Mouse (Mus musculus) intestine, postnatal 0 days (tissue): ENCODE measurements at regions not wholly inside any gene's neighbourhood (a gene's known extent, or its start where the extent isn't known, plus 50 kb on each side); places are given as distances from the start of the nearest gene placed in this dataset.
"Not testable (repeated sequence)": the region's sequence is repeated elsewhere in the genome, so short reads cannot be mapped to it uniquely, and the experiment has no call there.

ENCODE experiments used
- ATAC-seq: fragments of 200-750 bp; cut with Nextera tagmentation; 2 replicates; pipeline ENCODE4 v1.8.0; 2017; ENCODE audit warnings: mild to moderate bottlenecking, moderate TSS enrichment, moderate library complexity
- H3K27ac ChIP-seq: fragments of 300-500 bp; sonication (generic); 2 replicates; pipeline ENCODE4 v1.5.1; 2014; ENCODE audit warnings: mild to moderate bottlenecking, low read depth, low read length, moderate library complexity
- H3K27me3 ChIP-seq: fragments of 300-500 bp; sonication (generic); replicated peaks from 2 replicates; pipeline ENCODE4 v1.6.1; 2014; ENCODE audit warnings: low read length, mixed read lengths; ENCODE audit not compliant: control insufficient read depth, insufficient read depth
- H3K36me3 ChIP-seq: fragments of 300-500 bp; sonication (generic); 2 replicates; pipeline ENCODE4 v1.6.1; 2014; ENCODE audit warnings: mild to moderate bottlenecking, moderate library complexity; ENCODE audit not compliant: control insufficient read depth, insufficient read depth
- H3K4me1 ChIP-seq: fragments of 300-500 bp; sonication (generic); replicated peaks from 2 replicates; pipeline ENCODE4 v1.6.1; 2014; ENCODE audit warnings: antibody characterized with exemption, low read length, mixed read lengths; ENCODE audit not compliant: control insufficient read depth, insufficient read depth
- H3K4me2 ChIP-seq: fragments of 300-500 bp; sonication (generic); replicated peaks from 2 replicates; pipeline ENCODE4 v1.6.1; 2014; ENCODE audit warnings: low read depth, mild to moderate bottlenecking, moderate library complexity
- H3K4me3 ChIP-seq: fragments of 300-500 bp; sonication (generic); 2 replicates; pipeline ENCODE4 v1.5.1; 2014; ENCODE audit warnings: low read depth, low read length
- H3K9ac ChIP-seq: fragments of 300-500 bp; sonication (generic); 2 replicates; pipeline ENCODE4 v1.6.1; 2014; ENCODE audit warnings: mild to moderate bottlenecking, low read depth, low read length
- H3K9me3 ChIP-seq: fragments of 300-500 bp; sonication (generic); 2 replicates; pipeline ENCODE4 v1.6.1; 2016; ENCODE audit warnings: mixed run types; ENCODE audit not compliant: control insufficient read depth
- CTCF ChIP-seq: sonication (generic); IDR thresholded peaks from 2 replicates; pipeline ENCODE4 v1.5.1; 2016; ENCODE audit warnings: low read depth, mild to moderate bottlenecking, control low read depth, antibody characterized with exemption, moderate library complexity
- WGBS: fragments of 180-500 bp; shearing (Covaris S2); extraction: QIAGEN DNeasy Blood & Tissue Kit; methylation state at CpG from one replicate; pipeline ENCODE4 v1.1.7; 2014; 5-methylcytosine and 5-hydroxymethylcytosine counted together

DNA sequence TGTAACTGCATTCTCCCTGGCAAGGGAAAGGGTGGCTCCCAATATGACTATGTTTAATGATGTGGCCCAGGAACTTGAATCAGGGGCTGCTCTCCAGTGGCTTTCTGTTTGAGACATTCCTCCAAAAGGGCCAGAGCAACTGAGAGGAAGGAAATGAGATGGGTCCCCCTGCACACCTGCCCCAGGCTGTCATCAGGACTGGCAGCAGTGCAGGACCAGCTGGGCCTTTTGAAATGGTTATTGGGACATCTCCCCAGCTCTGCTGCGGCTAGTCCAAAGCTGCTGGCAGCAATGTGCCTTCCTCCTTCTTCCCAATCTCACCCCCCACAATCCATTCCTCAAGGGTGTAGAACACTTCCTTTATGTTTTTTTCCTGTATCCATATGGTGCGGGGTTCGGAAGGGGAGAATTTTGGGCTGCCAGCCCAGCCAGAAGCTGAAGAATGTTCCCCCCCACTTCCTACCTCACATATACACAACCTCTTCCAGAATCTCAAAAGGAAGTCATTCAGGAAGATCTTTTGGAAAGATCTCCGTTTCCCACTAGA, 304.6 kb upstream of the Tbl1xr1 start:
- 76% methylated on average over 4 of the region's 4 CpGs for WGBS
- no peak for ATAC-seq
- H3K27me3 ChIP-seq, result no peaks in the 10 kb centered on the region
- no peak for TF ChIP-seq CTCF
- H3K4me2 ChIP-seq, result no peak overlapping the region
- H3K9ac ChIP-seq, result no peak overlapping the region
- H3K36me3 ChIP-seq, result no peaks in the 10 kb centered on the region
- no peaks in the 10 kb centered on the region for H3K9me3 ChIP-seq
- H3K27ac ChIP-seq, result no peak overlapping the region
- no peaks in the 10 kb centered on the region for H3K4me1 ChIP-seq
- no peak overlapping the region for H3K4me3 ChIP-seq

DNA sequence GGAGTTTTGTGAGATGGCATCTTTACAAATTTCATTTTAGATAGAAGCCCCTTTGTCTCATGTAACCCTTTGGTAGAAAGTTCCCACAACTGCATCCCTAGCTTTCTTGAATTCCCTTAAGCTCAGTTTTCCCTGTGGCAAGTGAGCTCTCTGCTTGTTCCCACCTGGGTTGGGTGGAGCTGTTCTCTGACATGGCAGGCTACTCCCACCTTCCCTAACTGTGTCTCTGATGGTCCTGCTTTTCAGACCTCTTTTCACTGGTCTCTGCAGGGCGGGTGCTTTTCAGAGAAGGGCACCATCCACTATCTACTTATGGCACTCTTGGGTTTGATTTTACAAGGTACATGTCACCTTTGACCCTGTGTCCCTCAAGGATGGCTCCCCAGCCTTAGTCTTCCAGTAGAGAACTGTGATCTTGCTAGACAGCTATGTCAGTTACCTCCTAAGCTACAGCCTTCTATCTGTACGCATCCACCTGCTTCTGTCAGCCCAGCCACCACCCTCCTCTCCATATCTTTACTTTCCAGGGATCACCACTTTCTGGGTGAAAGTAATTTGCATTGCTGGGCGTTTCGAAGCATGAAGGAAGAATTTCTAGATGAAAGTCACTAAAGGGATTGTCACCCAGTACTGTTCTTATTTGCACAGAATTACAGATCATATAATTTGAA, 302.1 kb upstream of the Tbl1xr1 start:
- no peak overlapping the region for H3K27ac ChIP-seq
- ATAC-seq, result no peak
- no peak overlapping the region for H3K4me3 ChIP-seq
- no peaks in the 10 kb centered on the region for H3K4me1 ChIP-seq
- H3K4me2 ChIP-seq, result no peak overlapping the region
- H3K9me3 ChIP-seq, result no peaks in the 10 kb centered on the region
- WGBS, result 76% methylated on average over 4 of the region's 4 CpGs
- no peak for TF ChIP-seq CTCF
- no peak overlapping the region for H3K9ac ChIP-seq
- no peaks in the 10 kb centered on the region for H3K27me3 ChIP-seq
- no peaks in the 10 kb centered on the region for H3K36me3 ChIP-seq

DNA sequence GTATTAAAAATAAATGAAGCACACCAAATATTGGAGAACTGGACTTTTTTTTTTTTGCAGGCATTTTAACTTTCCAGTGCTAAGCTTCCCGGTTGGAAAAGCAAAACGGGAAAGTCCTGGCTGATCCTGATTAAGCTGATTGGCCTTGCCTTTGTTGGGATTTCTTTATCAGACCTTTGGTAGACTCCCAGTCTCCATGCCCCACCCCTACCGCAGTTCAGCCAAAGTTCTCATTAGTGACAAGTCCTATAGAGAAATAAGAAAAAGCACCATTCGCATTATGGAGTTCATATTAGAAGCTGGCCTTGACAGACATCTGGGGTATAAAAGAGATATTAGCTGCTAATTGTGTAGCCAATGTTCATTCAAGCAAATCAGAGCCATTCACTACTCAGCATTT, 297.7 kb upstream of the Tbl1xr1 start:
- H3K4me1 ChIP-seq, result no peaks in the 10 kb centered on the region
- 66% methylated on average over 4 of the region's 4 CpGs for WGBS
- no peaks in the 10 kb centered on the region for H3K9me3 ChIP-seq
- ATAC-seq, result no peak
- H3K4me3 ChIP-seq, result no peak overlapping the region
- H3K36me3 ChIP-seq, result no peaks in the 10 kb centered on the region
- no peak overlapping the region for H3K27ac ChIP-seq
- no peak for TF ChIP-seq CTCF
- H3K4me2 ChIP-seq, result no peak overlapping the region
- no peak overlapping the region for H3K9ac ChIP-seq
- no peaks in the 10 kb centered on the region for H3K27me3 ChIP-seq

DNA sequence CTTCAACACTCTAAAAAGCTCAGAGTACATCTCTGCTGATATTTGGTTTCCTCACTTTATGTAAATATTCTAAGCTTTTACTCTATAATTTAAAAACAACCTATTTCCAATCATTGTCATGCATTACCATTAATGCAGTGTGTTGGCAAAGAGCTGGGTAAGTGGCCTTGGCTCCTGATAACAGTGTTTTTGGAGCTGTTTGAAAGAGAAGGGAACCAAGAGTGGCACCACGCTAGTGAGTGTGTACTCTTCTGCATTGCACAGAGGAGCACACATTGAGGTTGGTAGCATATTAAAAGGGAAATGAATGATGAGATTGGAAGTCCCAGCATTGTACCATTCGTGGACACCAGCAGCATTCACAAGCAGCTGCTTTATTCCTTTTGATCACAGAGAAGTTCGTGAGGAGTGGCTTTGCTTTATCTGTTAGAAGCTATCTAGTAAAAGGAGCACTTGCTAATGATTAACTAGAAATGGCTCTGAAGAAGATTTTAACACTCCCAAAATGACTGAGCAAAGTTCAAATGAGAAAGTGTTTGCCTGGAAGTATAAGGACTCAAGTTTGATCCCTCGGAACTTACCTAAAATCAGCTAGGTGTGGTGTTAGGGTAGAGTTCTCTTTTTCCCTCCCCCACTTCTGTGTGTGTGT, 284.3 kb upstream of the Tbl1xr1 start:
- H3K4me2 ChIP-seq, result no peak overlapping the region
- H3K36me3 ChIP-seq, result no peaks in the 10 kb centered on the region
- H3K27me3 ChIP-seq, result no peaks in the 10 kb centered on the region
- no peak for ATAC-seq
- 37% methylated on average over 4 of the region's 4 CpGs for WGBS
- H3K27ac ChIP-seq, result no peak overlapping the region
- no peak overlapping the region for H3K9ac ChIP-seq
- no peak for TF ChIP-seq CTCF
- H3K9me3 ChIP-seq, result no peaks in the 10 kb centered on the region
- H3K4me1 ChIP-seq, result 0 out of 2 replicates have a peak, but pooled peaks cover 3% of the 10 kb centered on the region
- no peak overlapping the region for H3K4me3 ChIP-seq

DNA sequence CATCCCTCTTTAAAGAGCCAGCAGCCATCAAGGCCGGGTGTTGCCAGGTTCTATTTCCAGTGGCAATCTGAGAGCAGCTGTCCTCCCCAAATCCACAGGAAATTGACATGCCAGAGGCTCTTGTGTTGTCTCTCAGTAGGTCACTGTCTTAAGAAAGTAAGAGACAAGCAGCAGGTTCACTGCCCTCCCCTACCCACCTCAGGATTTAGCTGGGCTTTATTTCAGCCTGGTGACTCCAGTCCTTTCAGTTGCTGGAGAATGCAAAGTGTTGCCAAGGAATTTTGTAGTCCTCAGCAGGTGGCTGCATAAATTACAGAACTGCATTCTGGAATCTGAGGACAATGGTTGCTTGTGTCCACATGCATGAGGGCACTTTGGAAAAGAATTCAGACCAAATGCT, 278.3 kb upstream of the Tbl1xr1 start:
- Histone ChIP-seq H3K9ac (no peak overlapping the region), H3K4me2 (no peak overlapping the region), H3K27ac (no peak overlapping the region), H3K27me3 (no peaks in the 10 kb centered on the region), H3K4me1 (no peaks in the 10 kb centered on the region), H3K36me3 (no peaks in the 10 kb centered on the region), H3K4me3 (no peak overlapping the region), H3K9me3 (no peaks in the 10 kb centered on the region)
- WGBS, result 81% methylated on average over 1 of the region's 1 CpGs
- ATAC-seq, result no peak
- TF ChIP-seq CTCF, result no peak

DNA sequence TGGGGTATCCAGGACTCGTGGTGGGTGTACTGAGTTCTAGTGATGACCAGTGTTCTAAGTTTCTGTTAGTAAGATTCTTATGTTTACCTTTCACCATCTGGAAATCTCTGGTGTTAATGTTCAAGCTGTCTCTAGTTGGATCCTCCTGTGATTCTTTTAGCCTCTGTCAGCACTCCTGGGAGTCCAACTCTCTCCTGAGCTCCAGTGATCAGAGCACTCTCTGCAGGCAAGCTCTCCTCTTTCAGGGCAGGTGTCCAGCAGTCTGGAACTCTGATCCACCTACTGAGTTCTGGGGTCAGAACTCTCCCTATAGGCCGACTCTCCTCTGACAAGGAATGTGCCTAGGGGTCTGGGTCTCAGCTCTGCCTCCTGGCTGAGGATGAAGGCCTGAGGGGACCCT, 272.6 kb upstream of the Tbl1xr1 start:
- 81% methylated on average over 2 of the region's 2 CpGs for WGBS
- not testable (repeated sequence) for H3K27ac ChIP-seq, H3K36me3 ChIP-seq, H3K4me3 ChIP-seq, H3K9me3 ChIP-seq, ATAC-seq, H3K9ac ChIP-seq, H3K27me3 ChIP-seq, H3K4me1 ChIP-seq, H3K4me2 ChIP-seq
